Mouse (Mus musculus) bone marrow, adult 2 months (tissue): ENCODE results near the gene Cdk5rap2.

Experiments
- CTCF ChIP-seq: fragments of 200-500 bp; IDR thresholded peaks from 2 replicates; pipeline ENCODE4 v1.5.1; 2011; ENCODE audit warnings: low read length, control low read depth; ENCODE audit not compliant: control insufficient read depth, insufficient read depth
- POLR2A ChIP-seq: fragments of 200-500 bp; IDR thresholded peaks from 2 replicates; pipeline ENCODE4 v1.6.1; 2011; ENCODE audit warnings: low read depth, mild to moderate bottlenecking, control low read depth, low read length, borderline replicate concordance; ENCODE audit not compliant: control insufficient read depth

GRCm38 (mm10) chr4:70412126-70412525 is 1.9 kb upstream of the Cdk5rap2 start:
- TF ChIP-seq CTCF (no peak), POLR2A (no peak)
